Mouse (Mus musculus) CH12.LX (cell line): Measurements from ENCODE around the gene Eml6.

Experiments used
- CHD2 ChIP-seq: IDR thresholded peaks from 2 replicates; pipeline ENCODE4 v1.6.1; 2011; ENCODE audit warnings: low read length, improper control_type of control experiment
- CTCF ChIP-seq, 2 experiments: IDR thresholded peaks in 1 of 2; conservative IDR thresholded peaks in 1 of 2; 2 replicates each; pipeline ENCODE4 v1.5.1; 2011 to 2012; ENCODE audit warnings: low read depth in 2 of 2, low read length in 2 of 2, improper control_type of control experiment in 1 of 2, inconsistent platforms in 1 of 2, mild to moderate bottlenecking in 1 of 2, moderate library complexity in 1 of 2
- EP300 ChIP-seq: IDR thresholded peaks from 2 replicates; pipeline ENCODE4 v1.6.1; 2011; ENCODE audit warnings: low read length, improper control_type of control experiment
- GABPA ChIP-seq: IDR thresholded peaks from 2 replicates; pipeline ENCODE4 v1.6.1; 2012; ENCODE audit warnings: low read depth, low read length, improper control_type of control experiment, inconsistent platforms; ENCODE audit not compliant: insufficient replicate concordance
- MXI1 ChIP-seq: IDR thresholded peaks from 2 replicates; pipeline ENCODE4 v1.6.1; 2011; ENCODE audit warnings: mild to moderate bottlenecking, low read depth, low read length, improper control_type of control experiment
- POLR2A ChIP-seq: IDR thresholded peaks from 2 replicates; pipeline ENCODE4 v1.6.1; 2011; ENCODE audit warnings: low read depth, mild to moderate bottlenecking, improper control_type of control experiment, low read length

DNA sequence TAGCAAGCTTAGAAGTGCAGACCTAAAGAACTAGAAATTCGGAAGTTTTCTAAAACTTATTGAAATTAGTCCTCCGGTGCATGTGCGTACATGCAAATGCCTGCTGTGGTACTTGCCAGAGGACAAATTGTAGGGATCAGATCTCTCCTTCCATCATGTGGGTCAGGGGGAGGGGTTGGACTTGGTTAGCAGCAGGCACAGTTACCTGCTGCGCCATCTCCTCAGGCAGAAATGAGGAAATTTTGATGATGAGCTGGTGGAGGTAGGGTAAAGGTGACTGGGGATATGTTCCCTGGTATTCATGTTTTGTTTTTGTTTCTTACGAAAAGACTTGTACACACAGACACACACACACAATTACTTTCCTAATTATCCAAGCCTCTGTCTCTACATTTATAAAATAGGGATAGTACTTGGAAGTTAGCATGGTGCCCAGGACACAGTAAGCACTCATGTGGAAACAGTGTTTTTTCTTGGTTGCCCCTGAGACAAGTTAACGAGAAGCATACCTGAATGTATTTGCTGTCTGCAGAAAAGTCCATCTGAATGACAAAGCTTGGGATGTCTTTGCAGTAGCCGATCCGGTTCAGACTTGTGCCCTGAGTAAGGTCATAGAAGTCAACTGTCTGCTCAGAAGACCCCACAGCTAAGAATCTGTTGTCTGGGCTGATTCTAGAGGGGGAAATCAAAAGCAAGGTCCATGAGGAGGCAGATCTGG, 276.9 kb downstream of the Eml6 start:
- no peak for TF ChIP-seq POLR2A
- no peak for TF ChIP-seq EP300
- no peak for TF ChIP-seq CTCF (conservative IDR thresholded peaks at IDR 0.05 in 1 of 2, IDR thresholded peaks at IDR 0.05 in 1 of 2; ENCODE audit: low read depth in 2 of 2, low read length in 2 of 2)
- TF ChIP-seq MXI1, result no peak
- TF ChIP-seq GABPA, result no peak
- TF ChIP-seq CHD2, result no peak
